Comparison of ENCODE assay signal across 8 mouse cellular contexts in genomic region chr2:152736090-152736601, GRCm38 (mm10). TPM values are rescaled to one million over a fixed set of nuclear protein-coding genes. Genes with fewer than 3 reads are reported as not detected.
DNase-seq lines count a peak whose midpoint lies in the region; ATAC-seq and TF ChIP-seq lines count a peak whose summit lies in the region.

Gene Id1, plus strand, starts transcription at chr2:152736251.

- H3K36me3 ChIP-seq in G1E (replicated peaks) = peaks cover 14% of the 10 kb centered on the region
- H3K36me3 ChIP-seq in forebrain, postnatal 0 days (ENCODE audit: insufficient read depth) = no peaks in the 10 kb centered on the region
- no peaks in the 10 kb centered on the region for H3K36me3 ChIP-seq in lung, embryonic 15.5 days

- intact Hi-C loops in heart, postnatal 36 days (cut with DNase I) = loop anchor here (1.0 to 2.0 kb wide), 3 partner anchors 29 to 95 kb away; partner anchors contain the start of gene Bcl2l1

- H3K9me3 ChIP-seq in G1E (replicated peaks) = no peaks in the 10 kb centered on the region
- no peaks in the 10 kb centered on the region for H3K9me3 ChIP-seq in forebrain, postnatal 0 days (ENCODE audit: low read length)
- H3K9me3 ChIP-seq in lung, embryonic 15.5 days = no peaks in the 10 kb centered on the region

- peak within 1 kb of the TSS; percentile 74 for H3K27ac ChIP-seq in forebrain, postnatal 0 days (ENCODE audit: low read depth, low read length)
- H3K27ac ChIP-seq in layer of hippocampus, adult 2 months = peak within 1 kb of the TSS; percentile 82
- H3K27ac ChIP-seq in lung, embryonic 15.5 days = peak within 1 kb of the TSS; percentile 96
- peak within 1 kb of the TSS; percentile 7 for H3K27ac ChIP-seq in olfactory bulb, adult 2 months (ENCODE audit: insufficient read depth, low read depth, low read length)

- H3K9ac ChIP-seq in forebrain, postnatal 0 days = peak within 1 kb of the TSS; percentile 57
- peak within 1 kb of the TSS; percentile 72 for H3K9ac ChIP-seq in lung, embryonic 15.5 days

- H3K27me3 ChIP-seq in G1E (ENCODE audit: insufficient read depth, low read length) = no peaks in the 10 kb centered on the region
- 0 out of 2 replicates have a peak, but pooled peaks cover 9% of the 10 kb centered on the region for H3K27me3 ChIP-seq in forebrain, postnatal 0 days (ENCODE audit: insufficient read depth, low read length)
- H3K27me3 ChIP-seq in lung, embryonic 15.5 days = no peaks in the 10 kb centered on the region

- 0 out of 2 replicates have a peak, but pooled peaks have one; percentile 48 for TF ChIP-seq POLR2A in olfactory bulb, adult 2 months (IDR thresholded peaks at IDR 0.05; ENCODE audit: insufficient read depth, low read depth, low read length)

- peak; percentile 52 for ATAC-seq in G1E (ENCODE audit: extremely low read depth, insufficient number of reproducible peaks, low FRiP score, poor library complexity, severe bottlenecking)
- ATAC-seq in forebrain, postnatal 0 days = peak; percentile 72
- ATAC-seq in lung, embryonic 15.5 days (ENCODE audit: borderline replicate concordance, extremely low read depth, low FRiP score, low TSS enrichment) = peak; percentile 68

- peak within 1 kb of the TSS; percentile 84 for H3K4me2 ChIP-seq in forebrain, postnatal 0 days (ENCODE audit: low read depth)
- H3K4me2 ChIP-seq in lung, embryonic 15.5 days = peak within 1 kb of the TSS; percentile 80

- H3K4me3 ChIP-seq in G1E (ENCODE audit: low read depth, low read length) = peak within 1 kb of the TSS; percentile 100
- peak within 1 kb of the TSS; percentile 47 for H3K4me3 ChIP-seq in forebrain, postnatal 0 days (ENCODE audit: low read depth, low read length)
- peak within 1 kb of the TSS; percentile 60 for H3K4me3 ChIP-seq in layer of hippocampus, adult 2 months
- H3K4me3 ChIP-seq in lung, embryonic 15.5 days = peak within 1 kb of the TSS; percentile 56
- H3K4me3 ChIP-seq in olfactory bulb, adult 2 months (ENCODE audit: insufficient read depth, low read depth, low read length) = peak within 1 kb of the TSS; percentile 38

- peak; percentile 90 for DNase-seq in G1E (ENCODE audit: low spot score)
- DNase-seq in c-Kit-positive CD71-positive TER-119-negative erythroid progenitor cells, embryonic 14.5 days (ENCODE audit: low read depth) = peak; percentile 91
- peak; percentile 74 for DNase-seq in forebrain, postnatal 0 days
- peak; percentile 85 to 90 for DNase-seq in heart, postnatal 36 days
- peak in 1 of 2 experiments; percentile 27 for DNase-seq in layer of hippocampus, adult 2 months (ENCODE audit: low spot score in 2 of 2)
- peak; percentile 68 to 74 for DNase-seq in thymus, postnatal 10 days (ENCODE audit: low spot score in 2 of 2)

- WGBS in forebrain, postnatal 0 days = under 1% methylated on average over 28 of the region's 28 CpGs
- WGBS in lung, embryonic 15.5 days = under 1% methylated on average over 28 of the region's 28 CpGs
- under 1% methylated on average over 28 of the region's 28 CpGs for WGBS in olfactory bulb, adult 2 months

- H3K4me1 ChIP-seq in G1E (ENCODE audit: insufficient read depth, low read depth, low read length) = peaks cover 64% of the 10 kb centered on the region
- H3K4me1 ChIP-seq in forebrain, postnatal 0 days (ENCODE audit: insufficient read depth) = peaks cover 18% of the 10 kb centered on the region
- peaks cover 66% of the 10 kb centered on the region for H3K4me1 ChIP-seq in lung, embryonic 15.5 days
- peaks cover 30% of the 10 kb centered on the region for H3K4me1 ChIP-seq in olfactory bulb, adult 2 months (ENCODE audit: control insufficient read depth, insufficient read depth, low read length)

- TF ChIP-seq CTCF in G1E (IDR thresholded peaks at IDR 0.05; ENCODE audit: low read depth, low read length) = no peak
- TF ChIP-seq CTCF in forebrain, postnatal 0 days (IDR thresholded peaks at IDR 0.05; ENCODE audit: low read depth) = no peak
- no peak for TF ChIP-seq CTCF in layer of hippocampus, adult 2 months (conservative IDR thresholded peaks at IDR 0.05)
- no peak for TF ChIP-seq CTCF in olfactory bulb, adult 2 months (IDR thresholded peaks at IDR 0.05; ENCODE audit: insufficient read depth, low read depth, low read length)

RNA-seq across cellular contexts. Expression of gene Id1, which starts in this region (rescaled TPM):
- total RNA-seq in G1E (2014; fragmentation: Nextera tagmentation) = 20.8 and 21.7 TPM in 2 replicates
- 33.2 and 41.4 TPM in 2 replicates for total RNA-seq in G1E (2017)
- polyA plus RNA-seq in G1E (2012) = 110 TPM in 2 replicates
- 58.8 and 70.5 TPM in 2 replicates for total RNA-seq in forebrain, postnatal 0 days (2014; rRNA removed)
- polyA plus RNA-seq in forebrain, postnatal 0 days (2015; fragmentation: Nextera tagmentation; extraction: Ambion mirVana) = 59.8 and 71.3 TPM in 2 replicates
- 10 to 100 TPM; 50.9 to 53.7 TPM for total RNA-seq in heart, postnatal 36 days (2021)
- 10 to 100 TPM; 23.5 to 25.4 TPM for total RNA-seq in layer of hippocampus, adult 2 months (2021)
- polyA plus RNA-seq in lung, embryonic 15.5 days (2015; fragmentation: Nextera tagmentation; extraction: Ambion mirVana) = 134 and 143 TPM in 2 replicates
- not detected in 2 replicates for polyA plus RNA-seq in olfactory bulb, adult 2 months (2012; ENCODE audit: insufficient read depth, insufficient read length, low replicate concordance, missing spikeins)

Comparison
In these comparisons a context has a peak if more than half of its experiments do, and no peak if none do; other contexts are left out.
1. RNA of gene Id1 (polyA plus RNA-seq): 134 to 143 TPM in lung, embryonic 15.5 days, 110 TPM in G1E and 59.8 to 71.3 TPM in forebrain, postnatal 0 days; not detected in olfactory bulb, adult 2 months; every median in the first group is over 10 times any median in the second.
2. H3K4me3 ChIP-seq: peak in every context shown above with its lines; median percentile 100 in G1E; 60 in layer of hippocampus, adult 2 months; 56 in lung, embryonic 15.5 days; 47 in forebrain, postnatal 0 days; 38 in olfactory bulb, adult 2 months.
3. H3K27ac ChIP-seq: peak in every context shown above with its lines; median percentile 96 in lung, embryonic 15.5 days; 82 in layer of hippocampus, adult 2 months; 74 in forebrain, postnatal 0 days; 7 in olfactory bulb, adult 2 months.
4. Peak in every context shown above with its lines, with median percentiles within 50 percentile points of each other: ATAC-seq.